Mouse (Mus musculus) layer of hippocampus, adult 9-10 months (tissue): ENCODE measurements around the gene Gtf2ird2.

Source experiments
- DNase-seq: peaks from one replicate; pipeline ENCODE4 v3.0.0; 2022; ENCODE audit warnings: low spot score

Gtf2ird2 gene

DNA sequence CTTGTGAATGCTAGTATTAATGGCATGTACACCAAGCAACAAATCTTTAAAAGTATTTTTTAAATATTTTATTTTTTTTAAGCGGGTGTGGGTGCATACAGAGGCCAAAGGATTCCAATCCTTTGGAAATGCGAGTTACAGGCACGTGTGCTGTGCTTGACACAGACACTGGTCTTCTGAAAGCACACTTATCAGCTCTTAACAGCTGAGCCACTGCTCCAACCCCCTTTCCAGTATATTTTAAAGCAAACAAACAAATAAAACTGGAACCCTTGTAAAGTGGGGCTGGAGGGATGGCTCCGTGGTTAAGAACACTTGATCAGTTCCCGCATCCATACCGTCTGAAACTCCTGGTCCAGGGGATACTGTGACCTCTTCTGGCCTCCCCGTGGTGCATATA is 657 bp upstream of the Gtf2ird2 start:
- DNase-seq = no peak

DNA sequence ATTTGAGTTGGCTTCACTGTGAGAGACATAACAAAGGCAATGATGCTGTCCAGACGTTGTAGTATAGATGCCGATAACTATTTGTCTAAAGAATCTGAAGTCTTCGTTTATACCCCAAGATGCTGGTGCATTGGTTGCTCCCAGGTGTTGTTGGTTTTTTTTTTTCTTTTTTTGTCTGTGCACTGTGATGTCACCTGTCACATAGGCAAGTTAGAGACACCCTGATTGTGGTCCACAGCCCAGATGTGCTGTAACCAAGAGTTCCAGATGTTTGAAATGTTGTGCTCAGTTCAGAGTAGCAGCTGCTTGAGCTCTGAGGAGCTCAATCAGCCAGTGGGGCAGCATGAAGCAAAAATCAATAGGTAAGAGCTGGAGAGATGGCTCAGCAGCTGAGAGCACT is 2.2 kb downstream of the Gtf2ird2 start:
- no peak for DNase-seq

DNA sequence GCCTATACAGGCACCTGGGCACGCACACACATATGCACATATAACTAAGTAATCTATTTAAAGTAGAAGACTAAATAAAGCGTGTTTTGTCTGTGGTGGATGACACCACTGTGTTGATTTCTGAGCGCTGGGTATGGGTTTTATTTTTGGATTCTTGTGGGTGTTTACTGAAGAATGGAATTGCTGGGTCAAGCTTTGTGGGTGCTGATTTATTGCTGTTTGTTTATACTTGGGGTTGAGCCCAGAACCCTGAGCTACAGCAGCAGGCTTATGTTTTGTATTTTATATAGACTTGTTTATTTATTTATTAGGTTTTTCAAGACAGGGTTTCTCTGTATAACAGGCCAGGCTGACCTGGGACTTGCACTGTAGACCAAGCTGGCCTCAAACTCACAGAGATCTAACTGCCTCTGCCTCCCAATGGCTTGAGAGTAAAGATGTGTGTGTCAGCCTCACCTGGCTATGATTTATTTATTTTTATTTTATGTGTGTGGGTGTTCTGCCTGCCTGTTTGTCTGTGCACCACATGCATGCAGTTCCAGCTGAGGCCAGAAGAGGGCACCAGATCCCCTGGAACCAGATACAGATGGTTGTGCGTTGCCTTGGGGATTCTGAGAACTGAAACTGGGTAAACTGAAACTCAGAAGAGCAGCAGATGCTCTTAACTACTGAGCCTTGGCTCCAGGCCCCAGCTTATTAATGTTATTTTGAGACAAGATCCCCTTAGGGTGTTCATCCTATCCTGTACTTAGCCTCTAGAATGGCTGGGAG is 3.3 kb downstream of the Gtf2ird2 start:
- no peak for DNase-seq

DNA sequence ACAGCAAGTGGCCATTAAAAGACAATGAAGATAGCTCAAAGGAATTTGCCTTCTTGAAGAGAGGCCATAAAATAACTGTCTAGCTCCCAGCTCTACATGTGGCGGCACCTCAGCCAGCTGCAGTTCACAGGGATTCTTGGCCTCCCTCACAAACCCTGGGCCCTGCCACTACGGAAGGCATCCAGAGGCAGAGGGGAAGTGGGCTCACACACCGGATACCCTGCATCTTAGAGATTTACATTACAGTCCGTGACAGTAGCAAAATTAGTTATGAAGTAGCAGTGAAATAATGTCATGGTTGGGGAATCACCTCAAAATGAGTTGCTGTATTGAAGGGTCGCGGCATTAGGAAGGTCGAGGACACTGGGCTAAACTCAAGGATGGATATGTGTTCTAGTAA is 4.8 kb downstream of the Gtf2ird2 start:
- DNase-seq = no peak

DNA sequence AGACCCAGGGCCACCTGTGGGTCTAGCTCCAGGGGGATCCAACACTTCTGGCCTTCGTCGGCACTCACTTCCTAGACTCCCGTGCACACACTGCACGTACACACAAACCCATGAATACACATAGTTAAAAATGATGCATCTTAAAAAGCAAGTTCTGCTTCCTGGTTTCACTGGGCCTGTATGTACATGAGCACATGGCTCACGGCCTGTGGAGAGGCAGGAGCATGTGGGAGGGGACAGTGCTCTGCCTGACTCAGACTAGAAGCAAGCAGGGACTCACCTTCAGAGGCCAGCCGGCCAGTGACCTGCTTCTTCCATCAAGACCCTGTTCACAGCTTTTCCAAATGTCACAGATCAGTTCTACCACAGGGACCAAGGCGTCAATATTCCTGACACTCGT is 9.8 kb downstream of the Gtf2ird2 start:
- DNase-seq = no peak

DNA sequence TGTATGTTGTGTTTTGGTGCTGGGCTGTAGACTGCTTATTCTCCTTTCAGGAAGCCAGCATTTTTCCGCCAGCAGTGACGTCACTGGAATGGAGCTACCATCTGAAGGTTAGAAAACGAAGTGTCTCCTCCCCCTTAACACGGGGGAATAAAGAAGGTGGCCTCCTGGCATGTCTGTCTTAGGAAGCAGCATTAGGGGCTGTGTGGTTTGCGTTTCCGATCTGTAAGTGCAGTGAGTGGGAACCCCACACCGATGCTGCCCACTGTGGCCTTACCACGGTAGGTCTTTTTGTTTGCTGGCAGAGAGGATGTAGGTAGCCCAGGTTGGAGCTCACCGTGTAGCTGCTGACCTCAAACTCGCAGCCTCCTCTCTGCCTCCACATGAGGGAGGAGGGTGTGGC is 22.9 kb downstream of the Gtf2ird2 start:
- DNase-seq = no peak

DNA sequence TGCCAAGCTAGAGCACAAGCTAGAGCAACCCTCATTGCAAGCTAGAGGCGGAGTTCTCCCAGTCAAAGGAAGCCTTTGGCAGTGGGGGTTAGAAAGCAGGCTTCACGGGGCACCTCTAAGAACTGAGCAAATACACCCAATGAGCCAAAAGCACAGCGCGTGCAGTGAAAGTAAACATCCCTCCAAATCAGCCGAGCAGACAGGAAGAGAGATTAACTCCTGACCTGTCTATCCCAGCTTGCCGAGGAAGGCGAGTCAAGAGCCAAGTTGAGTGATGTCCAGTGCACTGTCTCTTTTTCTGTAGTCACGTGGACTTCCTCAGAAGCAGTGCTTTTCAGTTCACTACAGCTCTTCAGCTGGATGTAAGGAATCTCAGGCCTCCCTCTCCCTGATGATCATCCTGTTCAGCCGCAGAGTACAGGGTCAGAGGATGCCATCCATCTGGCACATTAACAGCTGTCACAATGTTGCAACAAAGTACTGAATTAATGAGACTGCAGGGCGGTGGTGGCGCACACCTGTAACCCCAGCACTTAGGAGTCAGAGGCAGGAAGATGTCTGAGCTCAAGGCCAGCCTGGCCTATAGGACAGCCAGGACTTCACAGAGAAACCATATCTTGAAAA is 26.2 kb downstream of the Gtf2ird2 start:
- no peak for DNase-seq

DNA sequence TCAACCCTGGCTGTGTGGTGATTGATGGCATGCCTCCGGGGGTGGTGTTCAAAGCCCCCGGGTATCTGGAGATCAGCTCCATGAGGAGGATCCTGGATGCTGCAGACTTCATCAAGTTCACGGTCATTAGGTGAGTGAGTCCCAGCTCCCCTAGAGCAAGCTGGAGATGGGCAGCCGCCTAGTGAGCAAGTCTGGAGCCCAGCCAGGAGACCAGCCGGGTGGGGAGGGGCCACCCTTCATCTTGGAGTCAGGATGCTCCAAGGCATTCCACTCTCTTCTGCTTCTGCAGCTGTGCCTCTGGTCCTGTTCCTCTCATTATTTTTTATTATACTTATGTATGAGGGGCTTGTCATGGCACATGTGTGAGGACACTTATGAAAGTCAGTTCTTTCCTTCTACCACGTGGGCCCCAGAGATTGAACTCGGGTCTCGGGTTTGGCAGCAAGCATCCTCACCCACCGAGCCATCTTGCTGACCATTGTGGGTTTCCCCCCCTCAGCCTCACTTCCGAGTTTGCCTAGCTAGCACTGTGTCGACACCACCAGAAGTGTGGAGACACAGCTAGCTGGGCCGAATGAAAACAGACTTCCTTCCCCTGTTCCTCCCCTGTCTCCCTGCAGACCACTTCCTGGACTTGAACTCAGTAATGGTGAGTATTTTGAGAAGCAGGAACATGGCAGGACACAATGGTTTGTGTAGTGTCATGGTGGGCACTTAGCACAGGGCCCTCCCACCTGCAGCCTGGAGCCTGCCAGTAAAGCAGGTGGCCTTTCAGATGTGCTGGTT is 30.4 kb downstream of the Gtf2ird2 start:
- DNase-seq = no peak

DNA sequence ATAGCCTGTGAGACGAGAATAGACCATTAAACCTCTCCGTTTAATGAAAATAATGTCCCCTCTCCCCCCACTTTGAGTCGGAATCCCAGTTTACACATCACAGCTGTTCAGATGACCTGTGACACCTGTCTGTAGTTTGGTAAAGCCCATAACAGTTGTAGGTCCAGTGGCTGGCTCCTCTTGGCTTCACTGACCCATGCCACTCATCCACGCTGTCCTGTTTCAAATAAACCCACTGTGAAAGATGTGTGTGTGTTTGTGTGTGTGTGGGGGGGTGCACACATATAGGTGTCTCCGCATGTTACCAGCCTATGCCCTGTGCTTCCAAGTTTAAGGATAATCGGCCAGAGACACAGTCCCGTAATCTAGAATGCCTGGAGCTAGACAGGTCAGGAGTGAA is 34.1 kb downstream of the Gtf2ird2 start:
- DNase-seq = no peak

DNA sequence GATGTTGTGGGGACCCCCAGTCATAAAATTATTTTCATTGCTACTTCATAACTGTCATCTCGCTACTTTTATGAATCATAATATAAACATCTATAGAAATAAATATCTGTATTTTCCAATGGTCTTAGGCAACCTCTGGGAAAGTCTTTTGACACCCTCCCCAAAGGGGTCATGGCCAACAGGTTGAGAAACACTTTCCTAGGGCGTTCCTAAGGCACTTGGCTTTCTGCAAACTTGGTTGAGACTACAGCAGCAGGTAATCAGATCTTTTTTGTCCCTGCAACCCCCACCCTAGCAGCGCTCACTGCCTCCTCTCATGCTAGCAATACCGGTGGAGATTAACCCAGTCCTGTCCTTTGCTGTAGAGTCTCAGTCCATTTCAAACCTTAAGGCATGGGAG is 37.5 kb downstream of the Gtf2ird2 start:
- no peak for DNase-seq

DNA sequence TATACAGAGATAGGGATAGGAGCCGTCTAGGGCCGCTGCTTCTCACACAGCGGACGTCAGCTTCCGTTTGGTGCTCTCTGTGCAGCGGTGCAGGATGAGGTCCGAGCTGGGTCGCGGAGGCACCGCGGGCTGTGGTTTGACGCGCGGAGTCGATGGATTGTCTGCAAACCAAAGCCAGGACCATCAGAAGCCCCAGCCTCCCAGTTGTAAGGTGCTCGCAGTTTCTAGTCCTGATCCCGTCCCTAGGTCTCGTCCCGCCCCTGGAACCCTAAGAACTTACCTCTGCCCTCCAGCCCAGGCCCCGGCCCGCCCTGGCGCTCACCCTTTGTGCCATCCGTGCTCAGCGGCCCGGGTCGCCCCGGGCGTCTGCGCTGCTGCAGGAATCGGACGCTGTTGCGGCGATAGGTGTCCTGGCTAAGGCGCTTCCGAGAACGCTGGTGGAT is 37.9 kb downstream of the Gtf2ird2 start:
- DNase-seq = no peak

DNA sequence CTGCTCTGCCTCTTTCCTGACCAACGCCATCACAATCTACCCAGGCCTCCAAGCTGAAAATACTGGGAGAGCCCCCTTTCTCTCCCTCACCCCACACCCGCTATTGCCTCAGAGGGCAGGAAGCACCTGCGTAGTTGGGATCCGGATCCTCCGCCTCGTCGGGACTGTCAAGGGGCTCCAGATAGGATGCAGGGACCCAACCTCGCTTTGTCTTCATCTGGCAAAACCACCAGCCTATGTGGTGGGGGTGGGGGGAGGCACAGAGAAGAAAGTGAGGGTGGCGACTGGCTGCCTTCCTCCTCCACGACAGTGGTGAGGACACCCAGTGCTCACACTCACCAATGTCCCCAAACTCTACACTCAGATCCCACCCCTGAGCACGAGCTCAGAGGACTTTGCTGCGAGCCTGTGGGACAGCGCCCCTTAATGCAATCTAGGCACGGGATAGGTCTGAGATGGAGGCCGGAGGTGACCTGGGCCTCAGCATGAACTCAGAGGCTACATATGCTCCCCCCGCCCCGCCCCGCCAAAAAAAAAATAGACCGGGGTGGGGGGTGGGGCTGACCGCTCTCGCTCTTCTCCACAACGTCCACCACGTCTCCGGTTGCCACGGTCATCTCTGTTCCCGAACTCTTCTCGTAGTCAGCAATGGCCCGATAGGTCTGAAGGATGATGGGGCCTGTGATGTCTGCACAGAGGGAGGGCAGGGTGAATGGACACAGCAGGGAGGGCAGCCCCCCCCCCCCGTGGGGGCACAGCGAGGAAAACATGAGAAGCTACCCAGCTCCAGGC is 41.5 kb downstream of the Gtf2ird2 start:
- DNase-seq = no peak

DNA sequence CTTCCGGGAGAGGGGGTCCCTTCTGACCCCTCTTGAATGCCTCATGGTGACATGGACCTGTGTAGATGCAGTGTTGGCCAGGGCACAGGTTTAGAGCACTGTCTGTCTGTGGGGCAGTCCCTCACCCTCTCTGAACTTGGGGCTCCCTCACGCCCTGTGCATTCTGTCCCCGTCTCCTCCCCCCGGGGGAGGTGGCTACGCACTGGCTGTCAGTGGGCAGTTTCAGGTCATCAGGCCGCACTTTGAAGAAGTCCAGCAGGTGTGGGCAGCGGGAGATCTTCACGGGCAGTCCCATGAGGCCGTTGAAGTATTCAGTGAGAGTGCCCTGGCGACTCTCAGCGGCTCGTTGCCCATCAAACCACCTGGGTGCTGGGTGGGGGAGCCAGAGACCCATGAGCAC is 43.1 kb downstream of the Gtf2ird2 start:
- no peak for DNase-seq

DNA sequence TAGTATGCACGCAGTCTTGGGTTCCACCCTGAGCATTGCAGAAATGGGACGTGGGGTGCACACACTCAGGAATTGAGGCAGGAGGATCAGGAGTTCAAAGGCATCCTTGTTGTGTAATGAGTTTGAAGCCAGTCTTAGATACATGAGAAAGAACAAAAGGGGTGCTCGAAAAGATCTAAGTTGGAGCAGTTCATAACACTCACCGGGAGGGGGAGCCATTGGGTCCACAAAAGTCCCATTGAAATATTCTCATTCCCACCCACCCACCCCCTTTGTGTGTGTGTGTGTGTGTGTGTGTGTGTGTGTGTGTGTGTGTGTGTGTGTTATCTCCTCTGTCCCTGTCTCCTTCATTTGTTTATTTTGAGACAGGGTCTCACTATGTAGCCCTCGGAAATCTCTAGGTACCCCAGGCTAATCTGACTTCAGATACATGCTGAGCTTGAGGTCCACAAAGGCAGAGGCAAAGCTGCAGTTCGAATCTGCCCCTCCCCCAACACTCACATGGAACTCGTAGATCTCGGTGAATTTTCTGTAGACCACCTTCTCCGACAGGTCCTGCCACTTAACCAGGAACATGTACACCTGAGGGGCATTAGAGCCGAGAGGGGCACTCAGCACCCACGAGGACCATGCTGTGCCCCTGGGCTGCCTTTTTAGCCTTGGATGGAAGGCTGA is 43.9 kb downstream of the Gtf2ird2 start:
- DNase-seq = no peak

DNA sequence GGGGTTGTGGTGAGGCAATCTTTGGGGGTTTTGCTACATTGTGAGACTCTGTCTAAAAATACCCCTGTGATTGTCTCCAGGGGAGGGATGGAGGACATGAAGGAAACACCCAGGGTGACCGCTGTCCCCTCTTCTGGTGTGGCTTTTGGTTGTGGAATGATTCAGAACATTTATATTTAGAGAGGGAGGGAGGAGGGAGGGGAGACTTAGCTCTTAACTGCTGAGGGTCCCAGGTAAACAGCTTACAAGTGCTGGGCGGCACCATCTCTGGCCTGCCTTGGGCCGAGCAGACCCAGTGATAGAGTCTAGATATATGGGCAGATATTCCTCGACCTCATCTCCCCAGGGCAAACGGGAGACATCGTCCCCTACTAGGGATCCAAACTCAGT is 44.4 kb downstream of the Gtf2ird2 start:
- DNase-seq = no peak

DNA sequence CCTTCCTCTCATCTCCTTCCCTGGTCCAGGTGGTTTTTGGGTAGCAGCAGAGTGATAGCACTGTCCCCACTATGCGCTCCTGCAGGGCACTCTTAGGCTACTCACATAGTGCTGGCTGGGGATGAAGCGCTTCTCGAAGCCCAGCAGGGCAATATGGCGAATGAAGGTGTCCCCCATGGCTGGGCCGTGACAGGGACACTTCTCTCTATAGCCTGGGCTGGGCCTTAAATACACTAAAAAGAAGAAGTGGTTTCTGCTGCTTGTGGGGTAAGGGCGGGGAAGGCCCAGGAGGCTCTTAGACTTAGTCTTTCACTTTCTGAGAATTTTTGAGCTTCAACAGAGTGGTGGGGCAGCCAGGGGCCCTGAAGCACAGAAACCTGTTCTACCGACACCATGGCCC is 45.6 kb downstream of the Gtf2ird2 start, which contains the start of gene Ncf1:
Gene Ncf1 (minus strand): TSS at position 235 of the 400 bp plus-strand sequence.
- no peak for DNase-seq

DNA sequence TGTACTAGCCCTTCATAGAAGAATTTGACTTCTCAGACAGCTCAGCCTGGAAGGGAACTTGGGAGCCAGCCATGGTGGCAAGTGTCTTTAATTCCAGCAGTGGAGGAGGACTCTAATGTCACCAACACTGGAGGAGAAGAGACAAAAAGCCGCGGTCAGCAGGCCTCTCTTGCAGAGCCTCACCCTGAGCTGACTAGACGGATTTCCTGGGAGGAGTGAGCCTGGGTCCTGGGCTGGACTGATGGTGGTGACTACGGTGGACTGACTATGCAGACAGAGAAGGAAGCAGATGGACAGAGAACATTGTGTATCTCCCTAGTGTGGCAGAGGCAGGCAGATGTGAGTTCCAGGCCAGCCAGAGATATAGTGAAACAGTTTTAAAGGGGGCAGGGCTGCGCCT is 47.6 kb downstream of the Gtf2ird2 start:
- no peak for DNase-seq

DNA sequence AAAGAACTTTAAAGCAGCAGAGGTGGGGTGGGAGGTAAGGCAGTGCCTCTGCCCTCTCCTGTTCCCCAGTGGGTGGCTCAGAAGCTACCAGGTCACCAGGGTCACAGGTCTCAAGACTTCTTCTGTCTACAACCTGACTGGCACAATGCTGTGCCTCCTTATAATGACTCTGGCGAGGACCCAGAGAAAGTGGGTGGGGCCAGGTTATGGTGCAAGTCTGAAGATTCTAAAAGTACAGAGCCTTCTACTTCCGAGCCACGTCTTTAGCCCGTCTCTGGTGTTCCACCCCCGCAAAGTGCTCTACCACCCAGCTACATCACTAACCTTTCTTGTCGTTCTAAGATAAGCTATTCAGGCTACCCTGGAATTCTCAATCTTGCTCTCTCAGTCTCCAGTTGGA is 48.3 kb downstream of the Gtf2ird2 start:
- DNase-seq = no peak

DNA sequence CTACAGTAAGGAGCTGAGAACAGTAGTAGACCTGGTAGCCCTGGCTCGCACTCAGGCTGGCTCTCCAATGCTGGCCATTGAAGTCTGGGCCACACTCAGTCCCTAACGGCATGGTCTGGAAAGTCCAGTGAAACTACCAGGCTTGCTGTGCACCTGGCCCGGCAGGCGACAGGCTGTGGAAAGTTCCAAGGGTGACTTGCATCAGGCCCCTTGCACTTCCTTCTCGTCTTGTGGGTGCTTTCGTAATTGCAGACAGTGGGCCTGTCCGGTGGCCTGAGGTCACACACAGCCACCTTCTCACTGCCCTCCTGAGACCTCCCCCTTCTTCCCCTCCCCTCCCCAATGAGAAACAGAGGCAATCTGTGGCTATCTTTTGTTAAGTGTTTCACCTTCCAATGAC is 48.7 kb downstream of the Gtf2ird2 start:
- DNase-seq = no peak

DNA sequence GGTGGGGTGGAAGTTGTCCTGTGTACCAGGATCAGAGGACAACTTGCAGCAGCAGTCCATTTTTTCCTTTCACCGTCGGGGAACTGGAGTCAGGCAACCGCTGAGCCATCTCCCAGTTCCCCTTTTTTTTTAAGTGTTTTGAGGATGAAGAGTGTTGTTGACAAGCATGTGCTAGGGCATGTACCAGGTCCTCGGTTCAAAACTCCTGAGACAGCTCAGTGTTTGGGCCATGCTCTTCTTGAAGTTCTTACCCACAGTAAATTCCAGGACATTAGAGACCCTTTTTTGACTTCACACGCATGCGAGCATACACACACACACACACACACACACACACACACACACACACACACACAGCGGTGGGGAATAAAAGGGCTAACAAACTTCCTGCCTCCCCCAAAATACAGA is 49.4 kb downstream of the Gtf2ird2 start:
- DNase-seq = no peak

DNA sequence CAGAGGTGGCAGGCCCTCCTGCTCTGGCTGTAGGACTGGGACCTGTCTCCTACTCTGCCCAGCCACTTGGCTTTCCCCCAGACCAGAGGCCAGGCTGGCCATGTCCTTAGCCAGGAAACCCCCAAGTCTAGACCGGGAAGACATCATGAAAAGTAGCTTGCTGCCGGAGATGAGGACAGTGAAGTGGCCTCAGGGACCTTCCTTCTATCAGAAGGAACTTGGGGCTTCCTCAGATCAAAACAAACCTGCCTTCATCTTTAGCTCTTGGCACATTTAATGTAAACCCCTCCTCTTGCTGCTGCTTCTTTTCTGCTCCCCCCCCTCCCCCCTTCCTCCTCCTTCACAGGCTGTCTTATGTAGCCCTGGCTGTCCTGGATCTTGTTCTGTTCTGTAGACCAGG is 50.4 kb downstream of the Gtf2ird2 start:
- no peak for DNase-seq

DNA sequence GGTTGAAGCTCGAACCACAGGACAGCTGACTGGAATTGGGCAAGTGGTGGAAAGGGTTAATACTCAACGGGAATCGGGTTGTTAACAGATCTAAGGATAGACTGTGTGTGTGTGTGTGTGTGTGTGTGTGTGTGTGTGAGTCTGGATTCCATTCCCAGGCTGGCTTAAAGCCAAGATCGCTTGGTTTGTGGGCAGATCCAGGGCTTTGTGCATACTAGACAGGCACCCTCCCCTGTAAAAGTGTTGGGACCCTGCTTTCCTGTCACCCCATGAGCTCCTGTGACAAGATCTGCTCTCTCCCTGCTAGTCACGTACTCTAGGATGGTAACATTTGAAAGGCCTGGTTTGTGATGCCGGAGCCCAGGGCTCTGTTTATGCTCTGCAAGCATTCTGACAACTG is 51.3 kb downstream of the Gtf2ird2 start:
- DNase-seq = no peak
